Mouse (Mus musculus) liver, embryonic 14.5 days (tissue): Measurements from ENCODE around the gene Smyd3. TPM values are rescaled to one million over a fixed set of nuclear protein-coding genes. Genes with fewer than 3 reads are reported as not detected.

ENCODE experiments used
- ATAC-seq: fragments of 200-750 bp; cut with Nextera tagmentation; 2 replicates; pipeline ENCODE4 v1.8.0; 2017; ENCODE audit warnings: moderate number of reproducible peaks, mild to moderate bottlenecking, moderate library complexity; ENCODE audit not compliant: insufficient read depth
- DNase-seq, 3 experiments: peaks; one replicate each; pipeline ENCODE4 v3.0.0-alpha.2; 2012 to 2013; ENCODE audit warnings: low read depth in 3 of 3, low spot score in 3 of 3
- H3K27ac ChIP-seq: fragments of 300-500 bp; sonication (generic); 2 replicates; pipeline ENCODE4 v1.5.1; 2014; ENCODE audit warnings: moderate library complexity, mild to moderate bottlenecking, control low read depth, inconsistent platforms
- H3K27me3 ChIP-seq: fragments of 300-500 bp; sonication (generic); 2 replicates; pipeline ENCODE4 v1.6.1; 2014; ENCODE audit warnings: mild to moderate bottlenecking, low read length, moderate library complexity; ENCODE audit not compliant: control insufficient read depth, insufficient read depth
- H3K36me3 ChIP-seq: fragments of 300-500 bp; sonication (generic); replicated peaks from 2 replicates; pipeline ENCODE4 v1.6.1; 2014; ENCODE audit warnings: low read depth; ENCODE audit not compliant: control insufficient read depth, insufficient read depth
- H3K4me1 ChIP-seq, 2 experiments: fragments of 200-500 bp in 1 of 2; fragments of 300-500 bp in 1 of 2; sonication (generic) in 1 of 2; replicated peaks; 2 replicates each; pipeline ENCODE4 v1.6.1; 2012 to 2014; ENCODE audit warnings: antibody characterized with exemption in 1 of 2, inconsistent platforms in 1 of 2, low read length in 1 of 2; ENCODE audit not compliant: control insufficient read depth in 2 of 2, insufficient read depth in 2 of 2
- H3K4me2 ChIP-seq: fragments of 300-500 bp; sonication (generic); 2 replicates; pipeline ENCODE4 v1.6.1; 2014; ENCODE audit warnings: low read depth, mild to moderate bottlenecking, control low read depth, moderate library complexity
- H3K4me3 ChIP-seq, 2 experiments: fragments of 200-500 bp in 1 of 2; fragments of 300-500 bp in 1 of 2; sonication (generic) in 1 of 2; 2 replicates each; pipeline ENCODE4 v1.5.1; 2012 to 2014; ENCODE audit warnings: low read depth in 2 of 2, low read length in 2 of 2, mild to moderate bottlenecking in 2 of 2, control low read depth in 1 of 2, inconsistent platforms in 1 of 2, moderate library complexity in 1 of 2; ENCODE audit not compliant: insufficient read depth in 1 of 2
- H3K9ac ChIP-seq: fragments of 300-500 bp; sonication (generic); replicated peaks from 2 replicates; pipeline ENCODE4 v1.6.1; 2014; ENCODE audit warnings: mild to moderate bottlenecking, control low read depth, moderate library complexity
- H3K9me3 ChIP-seq: fragments of 300-500 bp; sonication (generic); 2 replicates; pipeline ENCODE4 v1.6.1; 2016; ENCODE audit warnings: low read length, mixed read lengths; ENCODE audit not compliant: control insufficient read depth
- CTCF ChIP-seq: IDR thresholded peaks from 2 replicates; pipeline ENCODE4 v1.5.1; 2016; ENCODE audit warnings: antibody characterized with exemption, low read depth, control low read depth
- EP300 ChIP-seq: IDR thresholded peaks from 2 replicates; pipeline ENCODE4 v1.6.1; 2016; ENCODE audit warnings: antibody characterized with exemption, low read depth
- WGBS: fragments of 180-500 bp; shearing (Covaris S2); extraction: QIAGEN DNeasy Blood & Tissue Kit; methylation state at CpG from one replicate; pipeline ENCODE4 v1.1.7; 2014; ENCODE audit not compliant: insufficient replicate concordance; 5-methylcytosine and 5-hydroxymethylcytosine counted together
- polyA plus RNA-seq, 2 experiments: library from polyadenylated mRNA; depleted of rRNA in 1 of 2; stranded (reverse) in 1 of 2; unstranded in 1 of 2; fragments of >200 nt; fragmentation: Nextera tagmentation in 1 of 2; extraction: Ambion mirVana in 1 of 2; gene quantifications; 2 replicates each; pipeline versions ENCODE4 v1.2.1 to v1.2.3; 2012 to 2014

The Smyd3 gene
- polyA plus RNA-seq, 2 experiments = 2.6 to 6.6 TPM

DNA sequence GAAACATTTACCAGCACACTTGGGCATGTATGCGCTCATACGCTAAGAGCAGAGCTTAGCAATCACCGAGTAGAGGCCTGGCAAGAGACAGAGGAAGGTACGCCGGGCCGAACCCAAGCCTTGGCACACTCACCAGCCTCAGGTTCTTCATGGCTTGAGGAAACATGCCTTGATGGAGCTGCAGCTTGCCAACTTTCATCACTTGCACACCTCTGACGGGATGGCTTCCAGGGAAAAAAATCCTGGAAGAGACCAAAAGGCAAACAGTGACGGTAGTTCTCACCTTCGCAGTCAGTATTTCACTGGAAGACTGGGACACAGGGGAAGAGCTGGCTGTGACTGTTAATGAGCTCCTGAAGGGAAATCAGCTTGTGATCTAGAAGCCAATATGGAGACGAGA is 545.8 kb downstream of the Smyd3 start:
- Histone ChIP-seq H3K4me1 (no peaks in the 10 kb centered on the region), H3K9me3 (no peaks in the 10 kb centered on the region), H3K4me3 (no peak overlapping the region), H3K9ac (no peak overlapping the region), H3K27me3 (no peaks in the 10 kb centered on the region), H3K27ac (no peak overlapping the region), H3K36me3 (no peaks in the 10 kb centered on the region), H3K4me2 (no peak overlapping the region)
- TF ChIP-seq EP300 (no peak), CTCF (no peak)
- DNase-seq (no peak), ATAC-seq (no peak)
- 79% methylated on average over 10 of the region's 10 CpGs for WGBS

DNA sequence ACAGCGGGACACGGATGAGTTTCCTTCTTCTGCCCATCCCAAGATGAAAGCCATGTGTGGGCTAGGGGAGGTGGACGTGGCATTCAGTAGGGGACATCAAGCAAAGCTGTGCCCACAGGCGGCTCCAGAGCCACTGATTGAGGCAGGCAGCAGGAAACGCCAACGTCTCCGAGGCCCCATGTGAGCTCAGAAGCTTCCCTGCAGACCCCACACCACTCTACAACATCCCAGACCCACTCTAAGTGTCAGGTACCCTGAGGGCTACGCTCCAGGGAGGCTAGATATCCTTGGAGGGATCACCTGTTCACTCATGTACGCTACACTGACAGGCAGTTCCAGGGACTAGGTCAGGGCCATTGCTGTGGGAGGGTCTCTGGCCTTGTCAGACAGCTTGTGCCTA is 556.2 kb downstream of the Smyd3 start:
- no peak overlapping the region for H3K4me2 ChIP-seq
- TF ChIP-seq EP300 = no peak
- H3K36me3 ChIP-seq = no peaks in the 10 kb centered on the region
- H3K27me3 ChIP-seq = no peaks in the 10 kb centered on the region
- H3K9me3 ChIP-seq = no peaks in the 10 kb centered on the region
- ATAC-seq (no peak), DNase-seq (no peak)
- no peaks in the 10 kb centered on the region for H3K4me1 ChIP-seq
- H3K9ac ChIP-seq = no peak overlapping the region
- 63% methylated on average over 9 of the region's 9 CpGs for WGBS
- no peak overlapping the region for H3K27ac ChIP-seq
- H3K4me3 ChIP-seq = no peak overlapping the region

DNA sequence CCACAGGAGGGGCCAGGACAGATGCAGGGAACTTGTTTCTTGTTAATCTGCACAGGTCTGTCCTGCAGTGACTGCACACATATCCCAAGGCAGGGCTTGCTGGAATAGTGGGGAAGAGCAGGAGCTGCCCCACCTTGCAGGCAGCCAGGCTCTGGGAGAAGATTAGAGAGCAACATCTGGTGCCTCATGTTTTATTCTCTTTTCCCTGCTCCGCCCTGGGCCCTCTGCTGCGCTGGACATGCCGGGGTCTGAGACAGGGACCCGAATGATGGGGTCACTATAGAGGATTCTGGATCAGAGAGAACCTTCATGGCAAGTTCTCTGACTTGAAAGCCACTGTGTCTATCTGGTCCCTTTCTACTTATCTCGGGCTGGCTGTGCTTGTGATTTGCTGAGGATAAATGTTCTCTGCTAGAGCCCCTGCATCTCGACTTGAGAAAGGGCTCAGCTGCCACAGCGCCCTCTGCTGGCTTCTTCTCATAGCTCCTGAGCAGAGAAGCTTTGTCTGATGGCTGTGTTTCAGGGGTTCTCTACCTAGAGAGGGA is 557.8 kb downstream of the Smyd3 start:
- ATAC-seq = no peak
- 42% methylated on average over 7 of the region's 7 CpGs for WGBS
- DNase-seq = peak; percentile 9 to 22 (median 22)

DNA sequence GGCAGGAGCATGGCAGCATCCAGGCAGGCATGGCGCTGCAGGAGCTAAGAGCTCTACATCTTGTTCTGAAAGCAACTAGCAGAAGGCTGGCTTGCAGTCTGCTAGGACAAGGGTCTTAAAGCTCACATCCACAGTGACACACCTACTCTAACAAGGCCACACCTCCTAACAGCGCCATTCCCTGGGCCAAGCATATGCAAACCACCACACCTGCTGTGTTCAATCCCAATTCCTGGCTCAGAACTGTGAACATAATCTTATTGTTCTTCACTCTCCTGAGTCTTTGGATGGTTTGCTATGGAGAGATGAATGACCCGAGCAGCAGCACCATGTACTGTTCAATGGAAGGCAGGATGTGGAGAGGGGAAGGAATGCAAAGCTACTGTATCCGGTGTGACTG is 559.2 kb downstream of the Smyd3 start:
- H3K9me3 ChIP-seq = no peaks in the 10 kb centered on the region
- WGBS = 51% methylated on average over 4 of the region's 4 CpGs
- no peak for ATAC-seq
- no peak overlapping the region for H3K4me2 ChIP-seq
- no peak for DNase-seq
- TF ChIP-seq EP300 = no peak
- no peak for TF ChIP-seq CTCF
- H3K4me1 ChIP-seq = no peaks in the 10 kb centered on the region
- no peak overlapping the region for H3K4me3 ChIP-seq
- no peaks in the 10 kb centered on the region for H3K36me3 ChIP-seq
- H3K27me3 ChIP-seq = no peaks in the 10 kb centered on the region
- no peak overlapping the region for H3K27ac ChIP-seq
- no peak overlapping the region for H3K9ac ChIP-seq

More for the DNA sequence above, 557.8 kb downstream of the Smyd3 start:
- no peak overlapping the region for H3K27ac ChIP-seq
- no peak overlapping the region for H3K4me2 ChIP-seq
- H3K9me3 ChIP-seq = no peaks in the 10 kb centered on the region
- H3K4me1 ChIP-seq = no peaks in the 10 kb centered on the region
- no peaks in the 10 kb centered on the region for H3K27me3 ChIP-seq
- no peak overlapping the region for H3K9ac ChIP-seq
- no peak overlapping the region for H3K4me3 ChIP-seq
- no peaks in the 10 kb centered on the region for H3K36me3 ChIP-seq
- TF ChIP-seq EP300 (no peak), CTCF (peak; percentile 80)

DNA sequence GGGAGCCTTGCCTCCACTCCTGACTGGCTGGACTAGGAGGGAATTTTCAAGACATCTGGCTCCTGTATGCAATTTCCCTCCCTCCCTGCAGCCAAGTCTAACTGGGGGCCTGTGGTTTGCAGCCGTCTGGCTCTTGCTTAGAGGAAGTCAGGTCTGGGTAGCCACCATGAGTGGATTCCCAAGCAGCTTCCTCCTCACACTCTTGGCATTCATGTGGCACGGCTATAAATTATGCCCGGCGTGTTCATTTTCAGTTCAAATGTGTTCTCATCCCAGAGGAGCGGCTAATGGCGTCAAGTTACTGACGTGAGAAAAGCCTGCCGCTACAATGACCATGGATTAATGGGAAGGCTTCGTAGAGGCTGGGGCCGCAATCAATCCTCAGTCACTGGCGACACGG is 564.9 kb downstream of the Smyd3 start:
- DNase-seq (no peak), ATAC-seq (no peak)
- no peak for TF ChIP-seq CTCF
- no peak for TF ChIP-seq EP300
- no peak overlapping the region for H3K4me3 ChIP-seq
- 55% methylated on average over 12 of the region's 12 CpGs for WGBS
- no peaks in the 10 kb centered on the region for H3K9me3 ChIP-seq
- H3K9ac ChIP-seq = no peak overlapping the region
- H3K4me1 ChIP-seq = no peaks in the 10 kb centered on the region
- no peaks in the 10 kb centered on the region for H3K36me3 ChIP-seq
- H3K4me2 ChIP-seq = no peak overlapping the region
- H3K27me3 ChIP-seq = no peaks in the 10 kb centered on the region
- H3K27ac ChIP-seq = no peak overlapping the region
